Mouse (Mus musculus) brain, embryonic 14.5 days (tissue): Measurements from ENCODE around the gene Hist2h3b. TPM values are rescaled to one million over a fixed set of nuclear protein-coding genes. Genes with fewer than 3 reads are reported as not detected.
"Not testable (repeated sequence)": the region's sequence is repeated elsewhere in the genome, so short reads cannot be mapped to it uniquely, and the experiment has no call there.

ENCODE experiments used
- DNase-seq: peaks from one replicate; pipeline ENCODE4 v3.0.0-alpha.2; 2011; ENCODE audit warnings: low read depth
- CTCF ChIP-seq: fragments of 200-500 bp; IDR thresholded peaks from 2 replicates; pipeline ENCODE4 v1.5.1; 2012; ENCODE audit warnings: inconsistent platforms, mild to moderate bottlenecking, moderate library complexity, borderline replicate concordance; ENCODE audit not compliant: insufficient read depth, insufficient read length; ENCODE audit errors: extremely low read depth
- POLR2A ChIP-seq: fragments of 200-500 bp; IDR thresholded peaks from 2 replicates; pipeline ENCODE4 v1.6.1; 2012; ENCODE audit warnings: mild to moderate bottlenecking, inconsistent platforms, borderline replicate concordance; ENCODE audit not compliant: poor library complexity, insufficient read depth, insufficient read length, severe bottlenecking; ENCODE audit errors: extremely low read depth
- polyA plus RNA-seq: library from polyadenylated mRNA; depleted of rRNA; stranded (reverse); fragments of >200 nt; gene quantifications from 2 replicates; pipeline ENCODE4 v1.2.3, GENCODE M21; 2012

The Hist2h3b gene
- polyA plus RNA-seq, 1 experiment = 76.5 TPM

- TF ChIP-seq POLR2A (no peak), CTCF (no peak)
- no peak for DNase-seq
These were observed 12.4 kb upstream of the Hist2h3b start for GRCm38 (mm10) chr3:96255926-96256593.

- DNase-seq = no peak
- no peak for TF ChIP-seq POLR2A
- no peak for TF ChIP-seq CTCF
These were observed 11.3 kb upstream of the Hist2h3b start for GRCm38 (mm10) chr3:96257190-96257589.

GRCm38 (mm10) chr3:96260220-96260619 is 8.2 kb upstream of the Hist2h3b start:
- TF ChIP-seq CTCF (no peak), POLR2A (no peak)
- DNase-seq = no peak

- no peak for TF ChIP-seq POLR2A
- no peak for TF ChIP-seq CTCF
- peak; percentile 26 for DNase-seq
These were observed 6.8 kb upstream of the Hist2h3b start for GRCm38 (mm10) chr3:96261623-96262022.

GRCm38 (mm10) chr3:96262216-96262875 is 6.1 kb upstream of the Hist2h3b start:
- TF ChIP-seq CTCF (no peak), POLR2A (peak; percentile 24; the same call in 1 of the 2 replicates)
- DNase-seq = peak; percentile 94

- peak; percentile 98 for DNase-seq
These were observed 5.4 kb upstream of the Hist2h3b start, which contains the start of gene Hist2h4 for GRCm38 (mm10) chr3:96262979-96263550. Hist2h4 (minus strand) TSS chr3:96263311.

GRCm38 (mm10) chr3:96263558-96264403 is 4.7 kb upstream of the Hist2h3b start:
- DNase-seq = no peak
- TF ChIP-seq CTCF (no peak), POLR2A (no peak)

More at GRCm38 (mm10) chr3:96262979-96263550, 5.4 kb upstream of the Hist2h3b start, which contains the start of gene Hist2h4:
- TF ChIP-seq CTCF (peak; percentile 40; the same call in 1 of the 2 replicates), POLR2A (peak; percentile 82; the same call in 1 of the 2 replicates)

- TF ChIP-seq POLR2A (no peak), CTCF (no peak)
- DNase-seq = no peak
These were observed 4.0 kb upstream of the Hist2h3b start for GRCm38 (mm10) chr3:96264404-96264949.

- no peak for TF ChIP-seq CTCF
- no peak for TF ChIP-seq POLR2A
- DNase-seq = no peak
These were observed 2.2 kb upstream of the Hist2h3b start for GRCm38 (mm10) chr3:96266132-96266710.

- TF ChIP-seq CTCF (no peak), POLR2A (no peak)
- DNase-seq = no peak
These were observed 913 bp upstream of the Hist2h3b start for GRCm38 (mm10) chr3:96267541-96267940.

- not testable (repeated sequence) for DNase-seq
These were observed 423 bp downstream of the Hist2h3b start for GRCm38 (mm10) chr3:96268776-96269378.
